Mouse (Mus musculus) hindbrain, embryonic 16.5 days (tissue): ENCODE results near the gene Lsm14b. TPM values are rescaled to one million over a fixed set of nuclear protein-coding genes. Genes with fewer than 3 reads are reported as not detected.

Source experiments
- ATAC-seq: fragments of 200-750 bp; cut with Nextera tagmentation; 2 replicates; pipeline ENCODE4 v1.8.0; 2017; ENCODE audit warnings: moderate TSS enrichment, moderate library complexity
- H3K27ac ChIP-seq: fragments of 300-500 bp; sonication (generic); 2 replicates; pipeline ENCODE4 v1.5.1; 2014; ENCODE audit warnings: low read depth, mild to moderate bottlenecking, control low read depth, low read length, moderate library complexity
- H3K27me3 ChIP-seq: fragments of 300-500 bp; sonication (generic); replicated peaks from 2 replicates; pipeline ENCODE4 v1.6.1; 2014; ENCODE audit warnings: low read length; ENCODE audit not compliant: control insufficient read depth, insufficient read depth
- H3K36me3 ChIP-seq: fragments of 300-500 bp; sonication (generic); 2 replicates; pipeline ENCODE4 v1.6.1; 2014; ENCODE audit warnings: mild to moderate bottlenecking, low read length, moderate library complexity, mixed read lengths; ENCODE audit not compliant: control insufficient read depth, insufficient read depth
- H3K4me1 ChIP-seq: fragments of 300-500 bp; sonication (generic); 2 replicates; pipeline ENCODE4 v1.6.1; 2014; ENCODE audit warnings: low read depth, low read length; ENCODE audit not compliant: control insufficient read depth, insufficient read depth
- H3K4me2 ChIP-seq: fragments of 300-500 bp; sonication (generic); 2 replicates; pipeline ENCODE4 v1.6.1; 2014; ENCODE audit warnings: mild to moderate bottlenecking, low read length, control low read depth, moderate library complexity
- H3K4me3 ChIP-seq: fragments of 300-500 bp; sonication (generic); 2 replicates; pipeline ENCODE4 v1.5.1; 2014; ENCODE audit warnings: mild to moderate bottlenecking, low read length, control low read depth, moderate library complexity
- H3K9ac ChIP-seq: fragments of 300-500 bp; sonication (generic); 2 replicates; pipeline ENCODE4 v1.6.1; 2014; ENCODE audit warnings: low read depth, mild to moderate bottlenecking, control low read depth, low read length, moderate library complexity
- H3K9me3 ChIP-seq: fragments of 300-500 bp; sonication (generic); 2 replicates; pipeline ENCODE4 v1.6.1; 2014; ENCODE audit warnings: mild to moderate bottlenecking, low read length, moderate library complexity; ENCODE audit not compliant: control insufficient read depth
- WGBS: fragments of 180-500 bp; shearing (Covaris S2); extraction: QIAGEN DNeasy Blood & Tissue Kit; methylation state at CpG from one replicate; pipeline ENCODE4 v1.1.7; 2014; 5-methylcytosine and 5-hydroxymethylcytosine counted together
- polyA plus RNA-seq: library from polyadenylated mRNA; unstranded; fragments of >200 nt; fragmentation: Nextera tagmentation; extraction: Ambion mirVana; gene quantifications from 2 replicates; pipeline ENCODE4 v1.2.1, GENCODE M21; 2015

Gene Lsm14b
- polyA plus RNA-seq, 1 experiment from 2014 or later, result 9.3 TPM

GRCm38 (mm10) chr2:180010686-180011085, 14.1 kb upstream of the Lsm14b start:
- WGBS, result 93% methylated on average over 7 of the region's 7 CpGs
- Histone ChIP-seq H3K9ac (no peak overlapping the region), H3K27me3 (no peaks in the 10 kb centered on the region), H3K27ac (no peak overlapping the region), H3K4me3 (no peak overlapping the region), H3K4me1 (no peaks in the 10 kb centered on the region), H3K4me2 (no peak overlapping the region), H3K9me3 (no peaks in the 10 kb centered on the region), H3K36me3 (no peaks in the 10 kb centered on the region)
- ATAC-seq, result no peak

GRCm38 (mm10) chr2:180011370-180011769, 13.4 kb upstream of the Lsm14b start:
- H3K9ac ChIP-seq, result no peak overlapping the region
- ATAC-seq, result no peak
- WGBS, result 90% methylated on average over 6 of the region's 6 CpGs

GRCm38 (mm10) chr2:180013686-180014085, 11.1 kb upstream of the Lsm14b start:
- H3K36me3 ChIP-seq, result no peaks in the 10 kb centered on the region
- no peak overlapping the region for H3K9ac ChIP-seq
- no peak overlapping the region for H3K4me3 ChIP-seq
- no peak overlapping the region for H3K27ac ChIP-seq
- no peaks in the 10 kb centered on the region for H3K27me3 ChIP-seq
- no peak for ATAC-seq
- H3K4me1 ChIP-seq, result no peaks in the 10 kb centered on the region
- no peak overlapping the region for H3K4me2 ChIP-seq
- WGBS, result 91% methylated on average over 7 of the region's 7 CpGs
- no peaks in the 10 kb centered on the region for H3K9me3 ChIP-seq

More at GRCm38 (mm10) chr2:180011370-180011769, 13.4 kb upstream of the Lsm14b start:
- no peaks in the 10 kb centered on the region for H3K36me3 ChIP-seq
- H3K27ac ChIP-seq, result no peak overlapping the region
- no peaks in the 10 kb centered on the region for H3K4me1 ChIP-seq
- no peaks in the 10 kb centered on the region for H3K9me3 ChIP-seq
- H3K4me3 ChIP-seq, result no peak overlapping the region
- no peak overlapping the region for H3K4me2 ChIP-seq
- H3K27me3 ChIP-seq, result no peaks in the 10 kb centered on the region

- Histone ChIP-seq H3K9me3 (no peaks in the 10 kb centered on the region), H3K9ac (no peak overlapping the region), H3K4me2 (no peak overlapping the region), H3K4me3 (no peak overlapping the region), H3K27me3 (peaks cover 4% of the 10 kb centered on the region), H3K4me1 (peaks cover 2% of the 10 kb centered on the region), H3K27ac (no peak overlapping the region), H3K36me3 (no peaks in the 10 kb centered on the region)
- no peak for ATAC-seq
- 66% methylated on average over 4 of the region's 4 CpGs for WGBS
Observed at GRCm38 (mm10) chr2:180017632-180018031, 7.2 kb upstream of the Lsm14b start.

- H3K4me1 ChIP-seq, result peaks cover 2% of the 10 kb centered on the region
- peaks cover 4% of the 10 kb centered on the region for H3K27me3 ChIP-seq
- H3K4me3 ChIP-seq, result no peak overlapping the region
- ATAC-seq, result no peak
- H3K36me3 ChIP-seq, result no peaks in the 10 kb centered on the region
- H3K9me3 ChIP-seq, result no peaks in the 10 kb centered on the region
- WGBS, result 79% methylated on average over 9 of the region's 9 CpGs
- H3K9ac ChIP-seq, result no peak overlapping the region
- no peak overlapping the region for H3K4me2 ChIP-seq
- no peak overlapping the region for H3K27ac ChIP-seq
Observed at GRCm38 (mm10) chr2:180018573-180018972, 6.2 kb upstream of the Lsm14b start.

GRCm38 (mm10) chr2:180020091-180020661, 4.6 kb upstream of the Lsm14b start:
- WGBS, result 74% methylated on average over 7 of the region's 7 CpGs

GRCm38 (mm10) chr2:180020919-180021318, 3.9 kb upstream of the Lsm14b start:
- Histone ChIP-seq H3K36me3 (no peaks in the 10 kb centered on the region), H3K9ac (no peak overlapping the region), H3K4me2 (no peak overlapping the region), H3K4me3 (no peak overlapping the region), H3K9me3 (no peaks in the 10 kb centered on the region), H3K27me3 (peaks cover 4% of the 10 kb centered on the region), H3K27ac (no peak overlapping the region), H3K4me1 (peaks cover 6% of the 10 kb centered on the region)
- no peak for ATAC-seq
- WGBS, result 86% methylated on average over 8 of the region's 8 CpGs

More at GRCm38 (mm10) chr2:180020091-180020661, 4.6 kb upstream of the Lsm14b start:
- no peaks in the 10 kb centered on the region for H3K36me3 ChIP-seq
- H3K4me1 ChIP-seq, result peaks cover 5% of the 10 kb centered on the region
- H3K9me3 ChIP-seq, result no peaks in the 10 kb centered on the region
- H3K9ac ChIP-seq, result no peak overlapping the region
- peaks cover 4% of the 10 kb centered on the region for H3K27me3 ChIP-seq
- H3K4me3 ChIP-seq, result no peak overlapping the region
- no peak for ATAC-seq
- no peak overlapping the region for H3K4me2 ChIP-seq
- no peak overlapping the region for H3K27ac ChIP-seq

- Histone ChIP-seq H3K9me3 (no peaks in the 10 kb centered on the region), H3K9ac (no peak overlapping the region), H3K4me1 (peaks cover 25% of the 10 kb centered on the region), H3K4me2 (no peak overlapping the region), H3K36me3 (no peaks in the 10 kb centered on the region), H3K27me3 (peaks cover 4% of the 10 kb centered on the region), H3K27ac (no peak overlapping the region), H3K4me3 (no peak overlapping the region)
- ATAC-seq, result no peak
- 61% methylated on average over 6 of the region's 6 CpGs for WGBS
Observed at GRCm38 (mm10) chr2:180022751-180023150, 2.0 kb upstream of the Lsm14b start.

- H3K4me2 ChIP-seq, result peak overlapping the region; percentile 76
- peak overlapping the region; percentile 95 for H3K27ac ChIP-seq
- under 1% methylated on average over 76 of the region's 84 CpGs for WGBS
- H3K4me1 ChIP-seq, result peaks cover 35% of the 10 kb centered on the region
- peaks cover 4% of the 10 kb centered on the region for H3K27me3 ChIP-seq
- H3K36me3 ChIP-seq, result peaks cover 3% of the 10 kb centered on the region; the same call in 1 of the 2 replicates
- H3K9ac ChIP-seq, result peak overlapping the region; percentile 95
- peak overlapping the region; percentile 91 for H3K4me3 ChIP-seq
- peak; percentile 62 for ATAC-seq
- H3K9me3 ChIP-seq, result no peaks in the 10 kb centered on the region
Observed at GRCm38 (mm10) chr2:180025135-180025860, 511 bp downstream of the Lsm14b start.
